Mouse (Mus musculus): ENCODE results near the gene Adh7. TPM values are rescaled to one million over a fixed set of nuclear protein-coding genes. Genes with fewer than 3 reads are reported as not detected.
A peak's percentile ranks its signal among the peaks of the same experiment; 100 is the strongest.

The Adh7 gene
- polyA plus RNA-seq (2014; fragmentation: Nextera tagmentation; extraction: Ambion mirVana), result 0.30 and 0.55 TPM in 2 replicates

GRCm38 (mm10) chr3:138217631-138218264 lies at the start of gene Adh7:
Gene Adh7, plus strand, starts transcription at chr3:138217760.
- Histone ChIP-seq H3K9ac (no peak within 1 kb of the TSS), H3K4me2 (no peak within 1 kb of the TSS), H3K9me3 (ENCODE audit: low read depth, low read length) (no peaks in the 10 kb centered on the region), H3K4me3 (ENCODE audit: low read depth, low read length) (no peak within 1 kb of the TSS), H3K27ac (ENCODE audit: low read depth) (no peak within 1 kb of the TSS), H3K27me3 (ENCODE audit: insufficient read depth, low read length) (no peaks in the 10 kb centered on the region), H3K36me3 (ENCODE audit: insufficient read depth) (no peaks in the 10 kb centered on the region), H3K4me1 (ENCODE audit: insufficient read depth) (peaks cover 7% of the 10 kb centered on the region)
- ATAC-seq (ENCODE audit: insufficient read depth) (no peak), DNase-seq (no peak)
- no peak for TF ChIP-seq CTCF (IDR thresholded peaks at IDR 0.05; ENCODE audit: low read depth)
- 75% methylated on average over 10 of the region's 10 CpGs for WGBS

DNA sequence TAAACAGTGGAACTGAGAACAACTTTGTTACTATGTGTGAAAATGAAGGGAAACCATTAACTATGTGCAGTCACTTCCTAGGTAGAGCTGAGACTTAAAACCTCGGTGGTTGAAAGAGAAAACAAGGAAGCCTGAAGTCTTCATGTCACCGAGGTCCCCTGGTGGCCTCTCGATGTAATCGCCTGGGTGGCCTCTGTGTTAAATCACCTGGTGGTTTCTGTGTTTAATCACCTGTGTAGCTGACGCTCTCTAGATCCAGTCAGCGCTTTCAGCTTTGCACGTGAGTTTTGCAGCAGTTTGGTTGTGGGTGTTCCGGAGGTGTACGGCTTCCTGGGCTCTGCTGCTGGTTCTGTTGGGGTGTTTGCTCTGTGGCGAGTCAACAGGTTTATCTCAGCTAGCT lies 44.3 kb upstream of the Adh7 start:
- 75% methylated on average over 10 of the region's 10 CpGs for WGBS
- DNase-seq (no peak), ATAC-seq (ENCODE audit: insufficient read depth) (no peak)
- H3K4me1 ChIP-seq (ENCODE audit: insufficient read depth), result peaks cover 12% of the 10 kb centered on the region; the same call in 1 of the 2 replicates
- no peak overlapping the region for H3K9ac ChIP-seq
- no peak overlapping the region for H3K4me2 ChIP-seq
- H3K4me3 ChIP-seq (ENCODE audit: low read depth, low read length), result no peak overlapping the region
- no peaks in the 10 kb centered on the region for H3K27me3 ChIP-seq (ENCODE audit: insufficient read depth, low read length)
- no peak for TF ChIP-seq CTCF (IDR thresholded peaks at IDR 0.05; ENCODE audit: low read depth)
- no peaks in the 10 kb centered on the region for H3K36me3 ChIP-seq (ENCODE audit: insufficient read depth)
- no peak overlapping the region for H3K27ac ChIP-seq (ENCODE audit: low read depth)
- H3K9me3 ChIP-seq (ENCODE audit: low read depth, low read length), result no peaks in the 10 kb centered on the region

DNA sequence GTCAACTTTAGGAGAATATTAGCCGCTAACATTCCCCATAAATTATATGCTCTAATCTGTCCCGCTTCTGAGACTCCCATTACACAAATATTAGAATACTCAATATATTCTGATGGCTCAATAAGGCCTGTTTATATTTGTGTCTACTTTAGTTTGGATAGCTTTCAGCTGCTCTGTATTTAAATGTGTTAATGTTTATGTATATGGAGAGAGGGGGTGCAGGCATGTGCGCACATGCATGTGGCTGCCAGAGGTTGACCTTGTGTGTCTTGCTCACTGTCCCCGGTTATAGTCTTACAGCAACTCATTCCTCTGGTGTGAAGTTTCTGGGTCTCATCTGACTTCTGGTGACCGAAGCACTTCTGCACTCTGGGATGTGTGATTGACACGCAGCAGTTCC lies 42.0 kb upstream of the Adh7 start:
- Histone ChIP-seq H3K4me2 (no peak overlapping the region), H3K9ac (no peak overlapping the region), H3K27me3 (ENCODE audit: insufficient read depth, low read length) (no peaks in the 10 kb centered on the region), H3K9me3 (ENCODE audit: low read depth, low read length) (no peaks in the 10 kb centered on the region), H3K27ac (ENCODE audit: low read depth) (no peak overlapping the region; the same call in 1 of the 2 replicates), H3K4me1 (ENCODE audit: insufficient read depth) (peaks cover 12% of the 10 kb centered on the region; the same call in 1 of the 2 replicates), H3K36me3 (ENCODE audit: insufficient read depth) (no peaks in the 10 kb centered on the region), H3K4me3 (ENCODE audit: low read depth, low read length) (no peak overlapping the region)
- ATAC-seq (ENCODE audit: insufficient read depth) (peak; percentile 84), DNase-seq (peak; percentile 69)
- TF ChIP-seq CTCF (IDR thresholded peaks at IDR 0.05; ENCODE audit: low read depth), result no peak
- 38% methylated on average over 6 of the region's 6 CpGs for WGBS

DNA sequence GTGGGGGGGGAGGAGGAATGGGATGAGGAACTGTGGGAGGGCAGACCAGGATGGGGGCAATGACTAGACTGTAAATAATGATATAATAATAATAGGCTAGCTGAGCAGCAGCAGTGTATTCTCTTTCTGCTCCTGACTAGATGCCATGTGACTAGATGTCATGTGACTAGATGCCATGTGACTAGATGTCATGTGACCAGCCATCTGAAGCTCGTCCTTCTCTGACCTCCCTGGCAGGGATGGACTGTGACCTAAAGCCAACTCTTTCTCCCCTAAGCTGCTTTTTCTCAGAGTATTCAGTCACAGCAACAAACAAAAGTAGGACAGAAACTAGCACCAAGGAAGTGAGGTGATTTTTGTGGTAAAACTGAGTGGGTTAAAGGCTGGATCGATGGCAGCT lies 35.5 kb upstream of the Adh7 start:
- ATAC-seq (ENCODE audit: insufficient read depth), result no peak
- Histone ChIP-seq H3K4me2 (no peak overlapping the region), H3K9me3 (ENCODE audit: low read depth, low read length) (no peaks in the 10 kb centered on the region), H3K4me3 (ENCODE audit: low read depth, low read length) (no peak overlapping the region), H3K27me3 (ENCODE audit: insufficient read depth, low read length) (no peaks in the 10 kb centered on the region), H3K9ac (no peak overlapping the region), H3K36me3 (ENCODE audit: insufficient read depth) (no peaks in the 10 kb centered on the region), H3K4me1 (ENCODE audit: insufficient read depth) (no peaks in the 10 kb centered on the region), H3K27ac (ENCODE audit: low read depth) (no peak overlapping the region)
- no peak for DNase-seq
- 79% methylated on average over 2 of the region's 2 CpGs for WGBS
- TF ChIP-seq CTCF (IDR thresholded peaks at IDR 0.05; ENCODE audit: low read depth), result no peak

GRCm38 (mm10) chr3:138183371-138183770 lies 34.2 kb upstream of the Adh7 start:
- 71% methylated on average over 7 of the region's 7 CpGs for WGBS
- ATAC-seq (ENCODE audit: insufficient read depth) (no peak), DNase-seq (no peak)
- no peaks in the 10 kb centered on the region for H3K27me3 ChIP-seq (ENCODE audit: insufficient read depth, low read length)
- no peak overlapping the region for H3K27ac ChIP-seq (ENCODE audit: low read depth)
- H3K4me3 ChIP-seq (ENCODE audit: low read depth, low read length), result no peak overlapping the region
- no peak for TF ChIP-seq CTCF (IDR thresholded peaks at IDR 0.05; ENCODE audit: low read depth)
- no peaks in the 10 kb centered on the region for H3K4me1 ChIP-seq (ENCODE audit: insufficient read depth)
- no peaks in the 10 kb centered on the region for H3K36me3 ChIP-seq (ENCODE audit: insufficient read depth)
- H3K4me2 ChIP-seq, result no peak overlapping the region
- H3K9ac ChIP-seq, result no peak overlapping the region
- H3K9me3 ChIP-seq (ENCODE audit: low read depth, low read length), result no peaks in the 10 kb centered on the region

DNA sequence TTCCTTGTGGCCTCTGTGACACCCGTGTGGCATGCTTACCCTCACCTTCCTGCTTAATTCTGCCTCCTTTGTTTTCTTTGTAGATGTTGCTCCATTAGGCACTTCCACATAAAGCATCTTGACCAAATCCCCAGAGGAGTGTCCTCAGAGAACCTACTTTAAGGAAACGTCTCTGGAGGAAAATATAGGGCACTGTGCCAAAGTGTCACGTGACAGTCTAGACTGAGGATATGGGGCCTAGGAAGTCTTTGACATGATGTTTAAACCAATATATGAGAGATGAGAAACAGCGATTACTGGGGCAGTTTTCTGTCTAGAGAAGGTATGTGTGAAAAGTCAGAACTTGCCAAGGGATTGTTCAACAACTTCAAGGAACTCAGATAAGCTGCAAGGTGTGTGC lies 32.3 kb upstream of the Adh7 start:
- no peaks in the 10 kb centered on the region for H3K4me1 ChIP-seq (ENCODE audit: insufficient read depth)
- H3K9me3 ChIP-seq (ENCODE audit: low read depth, low read length), result no peaks in the 10 kb centered on the region
- no peak overlapping the region for H3K27ac ChIP-seq (ENCODE audit: low read depth)
- WGBS, result 25% methylated on average over 4 of the region's 4 CpGs
- H3K9ac ChIP-seq, result no peak overlapping the region
- ATAC-seq (ENCODE audit: insufficient read depth) (peak; percentile 47; the same call in 1 of the 2 replicates), DNase-seq (peak; percentile 83)
- no peak overlapping the region for H3K4me3 ChIP-seq (ENCODE audit: low read depth, low read length)
- no peaks in the 10 kb centered on the region for H3K27me3 ChIP-seq (ENCODE audit: insufficient read depth, low read length)
- no peaks in the 10 kb centered on the region for H3K36me3 ChIP-seq (ENCODE audit: insufficient read depth)
- H3K4me2 ChIP-seq, result no peak overlapping the region
- no peak for TF ChIP-seq CTCF (IDR thresholded peaks at IDR 0.05; ENCODE audit: low read depth)

DNA sequence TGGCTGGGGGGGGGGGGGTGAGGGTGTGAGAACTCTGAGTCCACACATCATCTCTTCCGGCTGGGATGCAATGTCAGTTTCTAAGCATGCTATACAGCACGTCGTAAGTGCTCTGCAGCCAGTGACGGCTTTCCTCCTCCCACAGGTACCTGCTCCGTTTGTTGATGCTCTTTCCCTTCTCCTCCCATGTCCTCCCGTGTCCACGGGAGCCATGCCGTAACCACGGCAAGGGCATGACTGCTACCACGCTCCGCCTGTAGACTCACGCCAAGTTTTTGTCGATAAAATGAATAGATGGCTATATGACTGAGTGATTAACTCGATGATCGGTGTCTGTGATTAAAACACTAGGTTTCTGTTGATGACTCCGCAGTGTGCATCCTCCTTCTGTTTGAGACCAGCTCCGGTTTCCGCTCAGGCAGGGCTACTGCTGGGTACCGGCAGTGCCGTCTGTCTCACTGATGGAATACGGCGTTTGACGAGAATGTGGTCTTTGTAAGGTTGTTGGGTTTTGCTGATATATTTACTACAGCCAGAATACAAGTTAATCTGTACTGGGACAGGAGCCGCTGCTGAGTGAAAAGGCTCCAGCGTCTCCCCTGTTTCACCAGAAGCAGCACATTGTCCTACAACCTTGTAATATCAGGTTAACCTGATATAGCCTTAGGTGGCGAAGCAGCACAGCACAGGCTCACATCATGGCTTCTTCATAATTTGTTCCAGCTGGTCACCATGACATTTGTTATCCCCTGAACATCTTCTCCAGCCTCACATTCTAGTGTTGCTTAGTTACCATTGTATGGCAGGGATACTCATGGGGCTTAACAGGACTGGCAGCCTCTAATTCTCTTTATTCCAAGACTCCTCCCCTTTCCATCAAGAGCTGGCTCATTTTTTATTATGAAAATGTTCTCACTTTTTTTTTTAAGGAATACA lies 31.3 kb upstream of the Adh7 start:
- Histone ChIP-seq H3K36me3 (ENCODE audit: insufficient read depth) (no peaks in the 10 kb centered on the region), H3K27ac (ENCODE audit: low read depth) (no peak overlapping the region), H3K4me1 (ENCODE audit: insufficient read depth) (no peaks in the 10 kb centered on the region), H3K9me3 (ENCODE audit: low read depth, low read length) (no peaks in the 10 kb centered on the region), H3K27me3 (ENCODE audit: insufficient read depth, low read length) (no peaks in the 10 kb centered on the region), H3K4me2 (no peak overlapping the region), H3K4me3 (ENCODE audit: low read depth, low read length) (no peak overlapping the region), H3K9ac (no peak overlapping the region)
- TF ChIP-seq CTCF (IDR thresholded peaks at IDR 0.05; ENCODE audit: low read depth), result no peak
- ATAC-seq (ENCODE audit: insufficient read depth) (no peak), DNase-seq (no peak)
- WGBS, result 86% methylated on average over 26 of the region's 26 CpGs

All from lung, embryonic 14.5 days (tissue).